ENCODE assay signal across 8 mouse cellular contexts in genomic region chr4:149484566-149484965, GRCm38 (mm10). TPM values are rescaled to one million over a fixed set of nuclear protein-coding genes. Genes with fewer than 3 reads are reported as not detected.
DNase-seq lines count a peak whose midpoint lies in the region; ATAC-seq and TF ChIP-seq lines count a peak whose summit lies in the region.

No protein-coding gene starts in this region.

- no peak for TF ChIP-seq POLR2A in bone marrow, adult 2 months (IDR thresholded peaks at IDR 0.05; ENCODE audit: borderline replicate concordance, control insufficient read depth, low read depth, low read length)

- H3K4me3 ChIP-seq in kidney, postnatal 0 days (replicated peaks; ENCODE audit: low read depth, low read length) = peak overlapping the region; percentile 75
- H3K4me3 ChIP-seq in bone marrow, adult 2 months (replicated peaks; ENCODE audit: control insufficient read depth, low read depth, low read length) = peak overlapping the region; percentile 80
- H3K4me3 ChIP-seq in heart, embryonic 15.5 days = peak overlapping the region; percentile 81

- no peaks in the 10 kb centered on the region for H3K27me3 ChIP-seq in kidney, postnatal 0 days (ENCODE audit: insufficient read depth, low read length)
- H3K27me3 ChIP-seq in heart, embryonic 15.5 days = no peaks in the 10 kb centered on the region

- DNase-seq in kidney, postnatal 0 days (ENCODE audit: low spot score) = peak; percentile 63
- DNase-seq in kidney, postnatal 4 days = no peak
- peak; percentile 22 for DNase-seq in lung, postnatal 10 days
- DNase-seq in left cerebral cortex, adult 8-10 months (ENCODE audit: low spot score in 2 of 2) = no peak
- no peak for DNase-seq in urinary bladder, adult 2 months (ENCODE audit: low spot score)
- DNase-seq in right cerebral cortex, postnatal 14 days = no peak

- H3K4me1 ChIP-seq in kidney, postnatal 0 days (replicated peaks; ENCODE audit: insufficient read depth, low read length) = peaks cover 5% of the 10 kb centered on the region; the same call in 1 of the 2 replicates
- no peaks in the 10 kb centered on the region for H3K4me1 ChIP-seq in bone marrow, adult 2 months (ENCODE audit: control insufficient read depth, insufficient read depth, low read length)
- H3K4me1 ChIP-seq in heart, embryonic 15.5 days (replicated peaks) = peaks cover 19% of the 10 kb centered on the region

- no peaks in the 10 kb centered on the region for H3K9me3 ChIP-seq in kidney, postnatal 0 days (replicated peaks; ENCODE audit: low read length)
- H3K9me3 ChIP-seq in heart, embryonic 15.5 days (replicated peaks) = no peaks in the 10 kb centered on the region

- peak overlapping the region; percentile 77 for H3K27ac ChIP-seq in kidney, postnatal 0 days
- H3K27ac ChIP-seq in bone marrow, adult 2 months (ENCODE audit: control insufficient read depth, insufficient read depth, low read depth, low read length, poor library complexity) = no peak overlapping the region; the same call in 1 of the 2 replicates
- H3K27ac ChIP-seq in heart, embryonic 15.5 days = peak overlapping the region; percentile 90

- 43% methylated on average over 3 of the region's 3 CpGs for WGBS in kidney, postnatal 0 days
- WGBS in bone marrow, adult 2 months = 43% methylated on average over 3 of the region's 3 CpGs
- WGBS in heart, embryonic 15.5 days = 38% methylated on average over 3 of the region's 3 CpGs

- ATAC-seq in kidney, postnatal 0 days (replicated peaks; ENCODE audit: low FRiP score, low read depth) = peak; percentile 23; the same call in 1 of the 2 replicates
- ATAC-seq in heart, embryonic 15.5 days (replicated peaks; ENCODE audit: insufficient number of reproducible peaks, insufficient read depth, low FRiP score, low read depth) = no peak

- H3K36me3 ChIP-seq in kidney, postnatal 0 days (ENCODE audit: insufficient read depth, low read length) = peaks cover 20% of the 10 kb centered on the region
- H3K36me3 ChIP-seq in heart, embryonic 15.5 days = peaks cover 29% of the 10 kb centered on the region

- peak overlapping the region; percentile 73 for H3K4me2 ChIP-seq in kidney, postnatal 0 days (ENCODE audit: low read length)
- peak overlapping the region; percentile 88 for H3K4me2 ChIP-seq in heart, embryonic 15.5 days

- TF ChIP-seq CTCF in kidney, postnatal 0 days (IDR thresholded peaks at IDR 0.05; ENCODE audit: low read depth) = no peak
- TF ChIP-seq CTCF in bone marrow, adult 2 months (IDR thresholded peaks at IDR 0.05; ENCODE audit: control insufficient read depth, insufficient read depth, low read length) = no peak

- H3K9ac ChIP-seq in kidney, postnatal 0 days (ENCODE audit: low read depth, low read length) = peak overlapping the region; percentile 78
- H3K9ac ChIP-seq in heart, embryonic 15.5 days = peak overlapping the region; percentile 73

RNA-seq across cellular contexts. Expression of gene Nmnat1, which starts 0.4 kb away (rescaled TPM):
- polyA plus RNA-seq in kidney, postnatal 0 days (2015; fragmentation: Nextera tagmentation; extraction: Ambion mirVana) = 9.6 and 13.5 TPM in 2 replicates
- polyA plus RNA-seq in bone marrow, adult 2 months (2011; ENCODE audit: insufficient read depth, insufficient read length, low replicate concordance, missing spikeins) = 0.99 and 3.6 TPM in 2 replicates
- 11.5 and 12.7 TPM in 2 replicates for polyA plus RNA-seq in heart, embryonic 15.5 days (2015; fragmentation: Nextera tagmentation; extraction: Ambion mirVana)
- 10 to 100 TPM in 1 of 4 experiments, 1 to 10 TPM in 3; 7.3 to 11.1 (median 8.6) TPM for total RNA-seq in left cerebral cortex, adult 8-10 months (2022)
- 11.6 and 11.8 TPM in 2 replicates for polyA plus RNA-seq in urinary bladder, adult 2 months (2012; rRNA removed)

RNA-seq across cellular contexts. Expression of gene Lzic, which starts 0.5 kb away (rescaled TPM):
- polyA plus RNA-seq in kidney, postnatal 0 days (2015; fragmentation: Nextera tagmentation; extraction: Ambion mirVana) = 31.1 and 31.7 TPM in 2 replicates
- polyA plus RNA-seq in bone marrow, adult 2 months (2011; ENCODE audit: insufficient read depth, insufficient read length, low replicate concordance, missing spikeins) = 13.6 and 14.5 TPM in 2 replicates
- 29.8 and 30.6 TPM in 2 replicates for polyA plus RNA-seq in heart, embryonic 15.5 days (2015; fragmentation: Nextera tagmentation; extraction: Ambion mirVana)
- 10 to 100 TPM; 16.0 to 21.7 (median 19.5) TPM for total RNA-seq in left cerebral cortex, adult 8-10 months (2022)
- polyA plus RNA-seq in urinary bladder, adult 2 months (2012; rRNA removed) = 16.8 and 19.0 TPM in 2 replicates

RNA-seq across cellular contexts. Expression of gene Tmem274, which starts 7.4 kb away (rescaled TPM):
- not detected in 2 replicates for polyA plus RNA-seq in kidney, postnatal 0 days (2015; fragmentation: Nextera tagmentation; extraction: Ambion mirVana)
- polyA plus RNA-seq in bone marrow, adult 2 months (2011; ENCODE audit: insufficient read depth, insufficient read length, low replicate concordance, missing spikeins) = not detected in 2 replicates
- 0.35 and 0.48 TPM in 2 replicates for polyA plus RNA-seq in heart, embryonic 15.5 days (2015; fragmentation: Nextera tagmentation; extraction: Ambion mirVana)
- not detected for total RNA-seq in left cerebral cortex, adult 8-10 months (2022)
- not detected in 2 replicates for polyA plus RNA-seq in urinary bladder, adult 2 months (2012; rRNA removed)

RNA-seq across cellular contexts. Expression of gene Rbp7, which starts 29.8 kb away (rescaled TPM):
- 1.3 TPM in 2 replicates for polyA plus RNA-seq in kidney, postnatal 0 days (2015; fragmentation: Nextera tagmentation; extraction: Ambion mirVana)
- polyA plus RNA-seq in bone marrow, adult 2 months (2011; ENCODE audit: insufficient read depth, insufficient read length, low replicate concordance, missing spikeins) = not detected in 2 replicates
- polyA plus RNA-seq in heart, embryonic 15.5 days (2015; fragmentation: Nextera tagmentation; extraction: Ambion mirVana) = 7.8 and 13.6 TPM in 2 replicates
- not detected for total RNA-seq in left cerebral cortex, adult 8-10 months (2022)
- 1.5 and 1.9 TPM in 2 replicates for polyA plus RNA-seq in urinary bladder, adult 2 months (2012; rRNA removed)

RNA-seq across cellular contexts. Expression of gene Ctnnbip1, which starts 33.5 kb away (rescaled TPM):
- 63.3 and 66.3 TPM in 2 replicates for polyA plus RNA-seq in kidney, postnatal 0 days (2015; fragmentation: Nextera tagmentation; extraction: Ambion mirVana)
- 4.8 and 6.0 TPM in 2 replicates for polyA plus RNA-seq in bone marrow, adult 2 months (2011; ENCODE audit: insufficient read depth, insufficient read length, low replicate concordance, missing spikeins)
- polyA plus RNA-seq in heart, embryonic 15.5 days (2015; fragmentation: Nextera tagmentation; extraction: Ambion mirVana) = 34.7 and 38.0 TPM in 2 replicates
- total RNA-seq in left cerebral cortex, adult 8-10 months (2022) = 10 to 100 TPM; 29.0 to 40.0 (median 33.0) TPM
- polyA plus RNA-seq in urinary bladder, adult 2 months (2012; rRNA removed) = 11.7 and 12.0 TPM in 2 replicates

Comparison
In these comparisons a context has a peak if more than half of its experiments do, and no peak if none do; other contexts are left out.
1. DNase-seq: peak in kidney, postnatal 0 days (single experiment) and lung, postnatal 10 days (single experiment); none in kidney, postnatal 4 days (0 of 2), left cerebral cortex, adult 8-10 months (0 of 2), urinary bladder, adult 2 months (single experiment) and right cerebral cortex, postnatal 14 days (single experiment).
2. Peak in every context shown above with its lines, with median percentiles within 50 percentile points of each other: H3K4me3 ChIP-seq.